Mouse (Mus musculus) retina, postnatal 1 day (tissue): Measurements from ENCODE around the gene Neb.

Experiments used
- DNase-seq: peaks from one replicate; pipeline ENCODE4 v3.0.0-alpha.2; 2012

Neb gene

DNA sequence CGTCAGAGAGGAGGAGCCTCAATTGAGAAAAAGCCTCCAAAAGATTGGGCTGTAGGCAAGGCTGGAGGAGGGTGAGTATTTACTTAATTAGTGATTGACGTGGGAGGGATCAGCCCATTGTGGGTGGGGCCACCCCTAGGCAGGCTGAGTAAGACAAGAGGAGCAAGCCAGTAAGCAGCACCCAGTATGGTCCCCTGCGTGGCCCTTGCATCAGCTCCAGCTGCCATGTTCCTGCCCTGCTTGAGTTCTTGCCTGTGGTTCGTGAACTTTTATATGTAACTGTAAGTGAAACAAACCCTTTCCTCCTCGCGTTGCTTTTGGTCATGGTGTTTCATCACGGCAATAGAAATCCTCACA, at the start of gene Neb:
Neb (minus strand) TSS at position 27 of the 357 bp plus-strand sequence.
- DNase-seq: peak; percentile 10

DNA sequence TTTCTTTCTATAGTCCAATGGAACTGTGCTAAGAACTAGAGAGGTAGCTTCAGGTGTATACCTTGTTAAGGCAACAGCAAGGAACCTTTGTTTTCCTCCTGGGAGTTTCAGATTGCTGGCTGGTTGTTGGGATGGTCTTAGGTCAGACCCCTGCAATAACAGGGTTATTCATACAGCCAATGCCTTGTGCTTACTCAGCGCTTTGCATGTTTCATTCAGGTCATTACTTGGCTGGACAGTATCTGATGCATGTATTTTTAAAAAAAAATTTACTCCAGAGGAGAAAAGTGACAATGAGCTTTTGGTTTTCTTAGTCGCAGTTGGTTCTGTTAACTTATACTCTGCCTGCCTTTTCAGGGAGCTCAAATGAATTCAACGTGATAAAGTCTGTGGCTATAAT, 49.1 kb upstream of the Neb start:
- no peak for DNase-seq

DNA sequence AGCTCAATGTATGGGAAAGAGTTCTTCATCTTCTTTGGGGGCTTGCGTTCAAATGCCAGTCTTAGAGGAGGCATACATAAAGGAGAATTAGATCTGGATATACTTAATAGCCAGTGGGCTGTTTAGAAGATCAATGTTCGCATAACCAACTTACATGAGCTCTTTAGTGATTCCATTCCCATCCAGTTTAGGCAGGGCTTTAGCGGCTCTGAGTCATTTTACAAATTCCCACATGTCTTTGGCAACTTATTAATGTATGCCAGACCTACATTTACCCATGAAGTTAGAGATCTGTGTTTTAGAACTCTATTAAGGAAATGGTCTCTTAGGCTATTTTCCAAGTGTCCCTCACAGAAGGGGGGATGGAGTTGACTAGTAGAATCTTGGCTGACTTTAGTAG, 47.8 kb upstream of the Neb start:
- DNase-seq: no peak

DNA sequence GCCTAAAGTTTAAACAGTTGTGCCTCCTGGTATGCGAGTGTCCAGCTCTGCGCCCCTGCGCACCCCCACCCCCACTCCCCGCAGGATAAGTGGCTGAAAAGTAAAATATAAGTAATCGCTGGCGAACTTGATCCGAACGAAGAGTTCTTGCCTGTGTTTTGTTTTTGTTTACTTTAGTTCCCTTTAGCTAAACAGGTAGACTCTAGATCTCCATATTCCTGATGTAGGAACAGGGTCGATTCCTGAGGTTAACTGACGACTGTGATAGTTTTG, 47.2 kb upstream of the Neb start:
- DNase-seq: no peak

DNA sequence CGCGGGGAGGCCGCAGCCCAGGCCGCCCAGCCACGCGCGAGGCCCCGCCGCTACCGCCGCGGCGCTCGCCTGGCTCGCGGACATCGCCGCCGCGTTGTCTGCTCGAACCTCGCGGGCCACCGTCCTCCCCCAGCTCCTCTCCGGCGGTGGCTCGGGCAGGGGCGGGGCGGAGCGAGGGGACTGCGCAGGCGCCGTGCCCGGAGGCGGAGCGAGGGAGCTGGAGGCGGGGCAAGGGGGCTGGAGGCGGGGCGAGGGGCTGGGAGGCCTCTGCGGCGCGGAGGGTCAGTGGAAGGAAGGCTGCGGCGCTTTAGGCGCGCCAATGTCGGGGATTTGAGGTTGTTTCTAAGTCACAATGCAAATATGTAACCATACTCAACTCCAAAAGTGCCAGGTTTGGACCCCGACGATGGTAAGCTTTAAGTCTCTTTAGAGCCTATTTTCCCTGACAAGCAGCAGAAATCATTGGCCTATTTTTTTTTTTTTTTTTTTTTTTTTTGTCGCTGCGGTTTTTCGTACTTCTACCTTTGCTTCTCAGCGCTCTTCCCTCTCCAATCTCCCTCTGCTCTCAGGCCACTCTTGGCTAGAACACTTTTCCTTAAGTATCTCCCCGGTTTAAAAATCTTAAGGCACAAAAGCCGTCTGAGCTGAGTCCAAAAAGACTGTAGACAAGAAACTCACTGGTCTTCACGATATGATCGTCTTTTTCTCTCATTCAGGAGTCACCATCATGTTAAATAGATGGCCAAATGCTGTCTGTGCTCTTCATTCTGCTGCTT, 46.7 kb upstream of the Neb start, which contains the start of gene Arl5a:
Arl5a (minus strand) TSS at position 155 of the 776 bp plus-strand sequence.
- peak; percentile 95 for DNase-seq

DNA sequence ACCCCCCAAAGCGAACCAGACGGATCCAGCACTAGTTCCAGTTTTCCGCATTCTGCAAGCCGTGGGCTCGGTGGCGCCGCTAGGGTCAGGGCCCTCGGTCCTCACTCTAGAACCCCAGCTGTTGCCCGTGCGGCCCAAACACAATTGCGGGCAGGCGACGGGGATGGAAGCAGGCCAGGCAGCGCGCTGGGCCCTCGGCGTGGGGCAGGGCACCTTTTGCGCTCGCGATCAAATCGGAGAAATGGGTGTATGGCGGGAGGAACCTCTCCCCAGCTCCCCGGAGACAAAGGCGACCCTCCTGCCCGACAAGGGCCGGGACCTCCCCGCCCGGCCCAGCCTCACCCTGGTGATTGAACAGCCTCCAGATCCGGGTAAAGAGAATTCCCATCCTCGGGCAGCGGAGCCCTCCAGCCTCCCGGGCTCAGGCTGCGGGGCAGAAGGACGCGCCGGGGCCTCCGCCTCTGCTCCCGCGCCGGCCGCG, 46.0 kb upstream of the Neb start:
- DNase-seq: peak; percentile 64

DNA sequence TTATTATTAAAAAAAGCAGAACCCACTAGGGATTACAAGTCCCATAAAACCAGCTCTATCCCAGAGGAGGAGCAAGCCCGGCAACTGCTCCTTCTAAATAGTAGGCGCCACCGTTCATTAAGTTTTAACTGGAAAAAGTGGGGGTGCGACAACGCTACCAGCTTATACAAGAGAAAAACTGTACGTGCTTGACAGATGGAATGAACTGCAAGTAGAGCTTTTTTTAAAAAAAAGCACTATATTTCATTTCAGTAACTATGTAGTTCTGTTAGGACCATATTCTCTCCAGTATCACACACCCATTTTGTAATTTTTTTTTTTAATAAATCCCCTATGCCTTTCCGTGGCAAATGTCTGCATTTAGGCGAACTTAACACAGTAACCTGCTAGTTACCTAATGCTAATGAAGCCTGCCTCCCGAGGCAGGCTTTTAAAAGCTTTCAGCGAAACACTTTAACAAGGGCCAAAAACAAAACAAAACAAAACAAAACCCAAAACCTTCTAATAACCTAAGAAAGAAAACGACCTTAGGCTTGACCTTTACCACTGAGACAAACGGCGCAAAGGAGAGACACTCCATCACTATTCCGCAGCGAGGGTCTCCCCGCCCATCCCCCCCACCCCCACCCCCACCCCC, 45.5 kb upstream of the Neb start:
- no peak for DNase-seq

DNA sequence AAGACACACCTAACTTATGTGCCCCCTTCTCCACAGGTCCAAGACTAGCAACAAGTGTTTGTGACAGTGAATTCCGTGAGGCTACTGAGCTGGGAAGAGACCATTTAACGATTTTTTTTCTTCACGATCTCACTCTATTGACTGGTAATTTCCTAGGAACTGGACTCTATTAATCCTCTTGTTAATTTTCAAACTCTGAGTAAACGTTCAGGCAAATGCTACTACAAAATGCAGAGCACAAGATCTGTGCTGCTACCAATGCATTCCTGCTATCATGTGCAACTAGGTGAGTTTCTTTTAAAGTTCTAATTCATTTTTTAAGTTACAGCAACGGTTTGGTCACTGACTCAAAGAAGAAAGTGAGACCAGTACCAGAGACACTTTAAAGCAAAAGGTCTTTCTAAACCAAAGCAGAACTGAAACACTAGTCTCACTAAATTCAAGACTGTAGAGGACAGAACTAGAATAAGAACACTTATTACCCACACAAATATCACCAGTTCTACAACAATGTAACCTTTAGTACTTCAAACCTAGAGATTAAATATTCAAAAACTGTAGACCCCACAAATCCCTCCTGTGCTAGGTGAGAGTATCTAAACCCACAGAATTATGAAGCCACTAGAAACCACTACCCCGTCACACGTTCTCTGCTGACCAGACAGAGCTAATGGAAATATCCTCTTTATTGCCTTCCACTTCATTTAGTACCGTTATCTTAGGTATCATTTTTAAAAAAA, 44.8 kb upstream of the Neb start:
- DNase-seq: no peak

DNA sequence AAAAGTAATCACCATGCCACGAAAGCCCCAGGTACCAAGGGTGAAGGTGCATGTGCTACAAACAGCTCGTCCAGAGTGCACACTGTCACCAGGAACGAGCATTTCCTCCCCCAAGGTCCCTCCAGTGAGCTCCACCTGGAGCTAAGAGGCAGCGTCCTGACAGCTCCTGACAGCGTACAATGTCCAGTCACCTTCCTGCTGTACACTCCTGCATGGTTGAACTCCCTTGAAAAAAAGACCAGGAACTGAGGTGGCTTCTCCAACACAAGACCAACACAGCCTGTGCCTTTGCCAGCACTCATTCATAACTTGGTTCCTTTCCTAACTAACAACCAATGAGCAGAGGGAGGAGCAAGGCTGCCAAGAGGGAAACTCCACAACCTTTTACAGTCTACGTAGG, 42.9 kb upstream of the Neb start:
- no peak for DNase-seq

DNA sequence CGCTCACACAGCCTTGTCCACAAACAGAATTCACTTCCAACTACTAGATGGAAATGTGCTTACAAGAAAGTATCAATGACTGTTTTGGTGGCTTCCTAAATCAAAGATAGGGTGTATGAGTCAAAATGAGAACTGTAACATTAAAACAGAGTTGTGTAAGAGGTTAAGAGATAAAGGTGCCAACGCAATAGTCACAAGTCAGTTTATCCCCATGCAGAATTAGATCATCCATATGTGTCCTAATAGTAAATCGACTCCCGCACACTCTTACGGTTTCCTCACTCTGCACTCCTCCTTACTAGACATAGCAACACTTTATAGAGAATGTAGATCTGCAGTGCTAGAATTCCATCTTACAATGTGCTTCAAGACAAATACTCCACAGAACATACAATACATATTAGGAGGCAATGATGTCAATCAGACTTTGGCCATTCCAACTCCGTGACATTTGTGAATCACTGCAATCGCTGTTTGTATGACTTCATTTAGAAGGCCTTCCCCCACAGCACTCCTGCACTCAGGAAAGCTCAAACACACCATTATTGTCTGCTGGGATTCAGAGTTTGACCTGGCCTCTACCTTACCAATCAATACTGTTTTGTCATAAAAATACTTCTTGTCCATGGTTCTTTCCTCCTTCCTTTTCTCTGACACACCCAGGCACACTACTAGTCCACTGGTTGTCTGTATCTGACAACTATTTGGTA, 41.9 kb upstream of the Neb start:
- no peak for DNase-seq

DNA sequence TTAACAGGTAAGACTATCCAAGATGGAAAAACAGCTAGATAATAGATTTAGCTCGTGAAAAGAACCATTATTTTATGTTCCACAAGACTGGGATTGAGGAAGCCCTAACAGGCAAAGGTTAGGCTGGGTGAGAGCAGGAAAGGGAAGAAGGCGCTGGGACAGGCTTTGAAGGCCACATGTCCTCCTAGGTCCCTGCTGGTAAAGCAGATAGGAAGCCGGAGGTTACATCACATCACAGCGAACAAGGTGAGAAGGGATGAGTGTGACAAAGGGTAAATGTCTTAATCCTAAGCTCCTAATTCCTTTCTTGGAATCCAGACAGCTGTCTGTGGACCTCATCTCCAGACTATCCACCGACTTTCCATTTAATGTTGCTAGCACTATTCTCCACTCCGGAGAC, 41.0 kb upstream of the Neb start:
- DNase-seq: no peak

DNA sequence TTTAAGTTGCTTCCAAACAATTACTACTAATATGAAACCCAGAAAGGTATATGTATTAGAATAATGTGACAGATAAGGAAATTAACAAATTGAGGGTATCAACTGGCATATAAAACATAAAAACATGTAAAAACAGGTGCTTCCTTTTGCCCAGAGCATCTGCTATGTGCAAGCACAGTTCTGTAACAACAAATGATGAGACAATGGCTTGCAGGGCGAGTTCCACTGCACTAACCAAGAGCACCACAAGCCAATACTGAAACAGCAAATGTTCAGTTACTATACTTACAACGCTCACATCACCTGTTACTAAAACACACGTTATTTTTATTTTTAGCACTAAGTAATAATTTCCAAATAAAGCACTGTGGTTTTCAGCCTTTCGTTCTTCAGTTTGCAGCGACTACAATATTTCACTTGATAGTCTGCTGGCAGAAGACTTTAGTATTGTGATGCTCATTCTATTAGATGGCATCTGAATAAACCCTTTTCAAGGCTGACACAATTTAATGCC, 34.3 kb upstream of the Neb start:
- DNase-seq: no peak

DNA sequence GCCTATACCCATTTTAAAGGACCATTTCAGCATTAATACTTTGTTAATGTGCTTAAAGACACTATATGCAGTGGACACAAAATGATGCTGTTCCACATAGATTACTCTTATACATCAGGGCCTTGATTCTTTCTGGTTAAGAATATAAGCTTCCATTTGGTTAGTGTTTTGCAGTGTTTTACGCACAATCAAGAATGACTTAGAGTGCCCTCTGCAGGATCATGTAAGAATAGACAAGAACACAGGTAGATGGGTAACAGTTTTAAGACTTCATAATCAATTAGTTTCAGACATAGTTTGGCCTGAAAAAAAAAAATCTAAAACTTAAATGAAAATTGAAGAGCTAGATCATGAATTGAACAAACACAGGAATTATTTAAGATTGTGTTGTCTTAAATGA, 28.2 kb upstream of the Neb start:
- no peak for DNase-seq

DNA sequence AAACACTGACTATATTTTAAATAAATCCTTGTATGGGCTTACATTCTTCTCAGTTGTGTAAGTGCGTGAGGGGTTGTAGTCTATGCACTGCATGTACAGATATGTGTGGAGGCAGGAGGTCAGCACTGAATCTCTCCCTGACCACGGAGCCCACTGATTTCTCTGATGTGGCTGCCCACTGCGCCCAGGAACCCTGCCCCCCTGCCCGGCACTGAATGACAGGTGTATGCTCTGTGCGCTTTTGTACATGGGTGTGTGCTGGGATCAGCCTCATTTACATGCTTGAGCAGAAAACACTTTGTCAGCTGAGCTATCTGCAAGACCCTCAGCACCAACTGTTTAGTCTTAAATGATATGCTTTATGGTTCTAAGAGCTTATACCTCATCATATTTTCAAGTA, 27.0 kb upstream of the Neb start:
- DNase-seq: no peak

DNA sequence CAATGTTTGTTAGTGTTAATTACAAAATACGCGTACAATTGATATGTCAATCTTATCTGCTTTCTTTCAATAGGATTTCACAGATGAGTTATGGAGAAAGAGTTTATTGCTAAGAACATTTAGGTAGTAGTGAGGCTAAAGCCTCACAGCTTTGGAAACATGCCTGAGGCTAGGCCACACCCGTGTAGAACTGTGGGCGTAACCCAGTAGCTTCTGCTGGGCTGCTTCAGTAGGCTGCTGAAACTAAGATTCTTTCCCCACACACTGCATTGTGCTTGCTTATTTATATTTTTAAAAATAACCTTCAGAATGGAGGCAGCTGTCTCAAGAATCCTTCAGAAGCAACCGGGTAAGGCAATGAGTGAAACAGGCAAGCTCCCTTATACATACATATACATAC, 16.3 kb upstream of the Neb start:
- DNase-seq: no peak

DNA sequence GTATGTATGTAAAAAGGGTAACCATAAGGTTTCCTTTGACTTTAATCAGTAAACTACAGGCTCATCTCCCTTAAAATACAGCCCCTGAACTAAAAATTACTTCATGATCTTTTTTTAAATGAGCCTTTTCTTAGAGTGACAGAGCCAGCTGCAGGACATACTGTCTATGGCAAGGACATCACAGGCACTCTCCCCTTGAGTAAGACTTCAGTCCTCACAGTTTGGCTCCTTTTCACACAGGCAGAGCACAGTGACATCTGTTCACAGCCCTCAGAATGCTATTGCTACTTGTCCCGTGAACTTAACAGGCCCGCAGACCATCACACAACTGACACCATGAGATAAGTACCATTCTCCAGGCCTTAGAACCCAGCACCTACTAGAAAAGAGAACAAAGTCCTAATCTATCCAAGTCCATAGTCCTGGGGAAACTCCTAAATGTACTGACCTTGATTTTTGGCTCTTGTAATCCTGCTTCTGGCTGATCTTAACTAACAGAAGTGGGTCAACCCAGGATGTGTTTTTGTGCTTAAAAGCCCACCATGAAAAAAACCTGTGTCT, 12.2 kb upstream of the Neb start:
- DNase-seq: no peak

DNA sequence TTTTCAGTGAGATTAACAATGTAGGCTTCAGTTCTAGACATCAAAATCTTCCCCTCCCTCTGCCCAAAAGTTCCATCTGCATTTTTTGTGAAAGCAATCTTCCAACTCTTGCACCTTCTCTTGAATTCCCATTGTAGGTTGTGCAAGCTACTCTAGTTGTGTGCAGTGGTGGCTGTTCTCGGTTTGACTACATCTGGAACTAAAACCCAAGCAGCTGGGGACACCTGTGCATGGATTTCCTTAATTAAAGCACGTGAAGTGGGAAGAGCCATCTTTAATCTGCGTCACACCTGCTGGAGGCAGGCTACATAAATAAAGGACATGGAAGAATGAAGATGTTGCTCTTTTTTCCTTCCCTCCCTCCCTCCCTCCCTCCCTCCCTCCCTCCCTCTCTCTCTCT, 11.7 kb upstream of the Neb start:
- no peak for DNase-seq

DNA sequence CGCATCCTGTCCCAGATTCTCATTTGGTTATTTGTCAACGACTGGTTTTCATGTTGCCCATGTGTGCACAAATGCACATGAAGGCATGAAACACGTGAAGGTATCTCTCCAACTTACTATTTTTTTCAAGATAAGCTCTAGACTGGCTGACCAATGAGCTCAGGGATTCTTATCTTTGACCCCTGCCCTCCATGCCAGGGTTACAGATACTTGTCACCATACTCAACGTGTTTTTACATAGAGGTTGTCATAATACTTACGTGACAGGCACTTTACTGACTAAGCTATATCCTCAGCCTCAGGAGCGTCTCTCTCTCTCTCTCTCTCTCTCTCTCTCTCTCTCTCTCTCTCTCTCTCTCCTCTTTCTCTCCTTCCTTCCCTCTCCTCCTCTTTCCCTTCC, 8.2 kb upstream of the Neb start:
- no peak for DNase-seq

DNA sequence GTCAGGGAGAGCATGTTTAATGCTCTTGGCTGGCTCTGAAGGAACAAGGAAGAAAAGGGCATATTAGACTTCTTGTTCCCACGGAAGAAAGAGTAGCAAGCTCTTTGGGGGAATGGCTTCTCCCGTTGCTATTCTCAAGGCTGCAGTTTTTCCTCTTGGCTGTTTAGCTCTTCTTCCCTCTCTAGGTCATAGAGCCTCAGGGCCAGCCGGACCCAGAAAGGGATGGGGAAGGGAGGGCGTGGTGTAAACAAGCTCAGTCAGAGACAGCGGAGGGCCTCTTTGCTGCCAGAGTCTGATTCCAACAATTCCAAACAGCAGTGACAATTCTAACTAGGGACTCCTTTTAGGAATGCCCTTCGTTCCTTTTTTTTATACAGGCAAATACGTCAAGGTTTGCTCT, 7.8 kb upstream of the Neb start:
- no peak for DNase-seq

DNA sequence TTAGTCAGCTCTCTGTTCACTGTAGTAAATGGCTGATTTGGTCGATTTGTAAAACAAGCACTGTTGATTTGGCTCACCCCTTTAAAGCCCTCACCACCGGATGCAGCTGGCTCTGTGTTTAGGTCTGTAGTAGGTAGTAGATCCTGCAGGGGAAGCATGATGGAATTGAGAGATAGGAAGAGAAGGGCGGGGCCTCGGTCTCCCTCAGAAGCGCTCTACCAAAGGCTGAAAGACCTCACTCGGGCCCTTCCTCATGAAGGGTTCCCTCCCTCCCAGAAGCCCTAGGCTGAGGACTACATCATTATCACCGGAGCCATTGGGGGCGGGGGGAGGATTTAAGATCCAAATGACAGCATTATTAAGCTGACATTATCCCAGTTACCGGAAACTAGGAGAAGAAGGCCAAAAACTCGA, 581 bp upstream of the Neb start:
- no peak for DNase-seq

DNA sequence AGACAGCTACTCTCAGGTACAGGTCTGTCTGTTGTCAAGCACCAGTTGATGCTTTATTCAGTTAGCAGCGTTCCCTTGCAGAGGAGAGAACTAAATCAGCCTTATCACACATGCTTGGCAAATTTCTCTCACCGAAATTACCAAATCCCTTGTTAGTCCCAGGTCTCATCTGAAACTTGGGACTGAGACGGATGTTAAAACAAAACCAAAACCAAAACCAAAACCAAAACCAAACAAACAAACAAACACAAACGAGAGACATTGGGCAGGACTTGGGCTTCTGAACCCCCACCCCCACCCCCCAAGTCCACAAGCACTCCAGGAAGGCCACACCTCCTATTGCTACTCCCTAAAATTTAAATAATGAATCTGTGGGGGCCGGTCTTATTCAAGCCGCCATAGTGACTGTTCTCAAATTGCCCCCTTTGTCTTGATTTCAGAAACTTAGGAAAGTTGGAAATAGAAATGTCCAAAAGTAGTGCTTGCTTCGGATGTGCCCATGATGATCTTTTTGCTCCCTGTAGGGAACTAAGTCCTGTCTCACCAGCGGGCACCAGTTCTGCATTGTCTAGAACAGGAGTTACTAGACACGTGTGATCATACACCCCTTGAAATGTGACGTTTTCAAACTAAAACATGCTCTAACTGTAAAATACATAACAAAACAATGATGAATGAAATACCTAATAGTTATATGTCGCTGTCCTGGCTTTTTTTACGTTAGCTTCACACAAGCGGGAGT, 397 bp downstream of the Neb start:
- no peak for DNase-seq

DNA sequence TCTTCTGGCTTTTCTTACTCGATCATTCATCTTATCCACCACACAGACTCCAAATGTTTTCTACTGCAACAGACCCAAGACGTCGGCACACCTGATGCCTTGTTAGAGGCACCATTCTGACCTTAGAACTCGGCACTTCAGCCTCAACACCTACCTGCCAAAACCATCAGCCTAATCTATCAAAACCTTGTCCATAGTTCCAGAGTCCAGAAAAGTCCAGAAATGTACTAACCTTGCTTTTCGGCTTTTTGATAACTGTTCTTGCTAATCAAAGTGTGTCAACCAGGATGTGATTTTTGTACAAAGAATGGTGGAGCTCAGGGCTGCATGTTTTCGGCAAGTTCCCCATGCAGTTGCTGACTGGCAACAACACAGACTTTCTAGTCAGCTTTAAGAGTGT, 3.6 kb downstream of the Neb start:
- DNase-seq: no peak
